Mouse (Mus musculus) heart, postnatal 14 days (tissue): ENCODE results near the gene Pex5l. TPM values are rescaled to one million over a fixed set of nuclear protein-coding genes. Genes with fewer than 3 reads are reported as not detected.
A peak's percentile ranks its signal among the peaks of the same experiment; 100 is the strongest.

ENCODE experiments used
- DNase-seq, 2 experiments: peaks; one replicate each; pipeline ENCODE4 v3.0.0; 2021 to 2022
- intact Hi-C: fragments of 180-260 bp; cut with DNase I; formaldehyde crosslinking; loops from one replicate; pipeline ENCODE4 v1.15.1; 2025
- total RNA-seq, 2 experiments: library from RNA; stranded (reverse); gene quantifications; 2 replicates each; pipeline ENCODE4 v1.2.3; 2021

The Pex5l gene
- total RNA-seq, 2 experiments from 2014 or later, result 0.56 to 0.60 TPM

DNA sequence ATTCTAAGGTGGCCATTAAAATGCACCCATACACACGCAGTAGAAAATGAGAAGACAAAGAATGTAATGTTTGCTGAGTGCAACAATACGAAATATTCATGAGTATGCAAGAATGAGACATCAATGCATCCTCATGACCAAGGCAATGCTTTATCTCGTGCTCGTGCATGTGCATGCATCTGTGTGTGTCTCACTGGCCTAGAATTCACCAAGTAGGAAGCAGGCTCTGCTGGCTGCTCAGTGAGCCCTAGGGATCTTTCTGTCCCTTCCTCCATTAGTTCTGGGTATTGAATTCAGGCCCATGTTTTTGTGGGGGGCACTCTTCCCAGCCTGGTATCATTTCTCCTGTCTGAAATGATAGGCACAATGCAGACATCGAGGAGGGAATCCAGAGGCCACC lies 74.9 kb downstream of the Pex5l start:
- intact Hi-C loops, result no loop called here
- no peak for DNase-seq

- intact Hi-C loops, result no loop called here
- no peak for DNase-seq
Measured at GRCm38 (mm10) chr3:33063590-33063989, 79.5 kb downstream of the Pex5l start.

- no peak for DNase-seq
- intact Hi-C loops, result no loop called here
Measured at GRCm38 (mm10) chr3:33061428-33061827, 81.6 kb downstream of the Pex5l start.

DNA sequence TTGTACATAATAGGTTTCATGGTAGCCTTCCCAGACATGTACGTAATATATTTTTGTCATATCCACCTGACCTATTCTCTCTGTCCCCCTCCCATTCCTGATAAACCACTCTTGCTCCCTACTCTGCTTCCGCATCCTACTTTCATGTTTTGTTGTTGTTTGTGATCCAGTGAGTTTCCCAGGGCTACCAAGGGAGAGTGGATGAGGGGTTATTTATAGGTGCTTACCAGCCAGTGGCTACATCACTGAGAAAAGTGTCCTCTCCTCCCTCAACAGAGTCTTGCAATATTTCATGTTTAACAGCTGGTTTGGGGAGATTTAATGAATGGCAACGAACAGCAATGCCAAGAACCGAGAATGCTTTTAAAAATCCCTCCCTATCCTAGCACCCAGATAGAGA lies 82.0 kb downstream of the Pex5l start:
- intact Hi-C loops, result no loop called here
- no peak for DNase-seq

- intact Hi-C loops, result no loop called here
- no peak for DNase-seq
Measured at GRCm38 (mm10) chr3:33060343-33060937, 82.6 kb downstream of the Pex5l start.

- no peak for DNase-seq
- intact Hi-C loops, result no loop called here
Measured at GRCm38 (mm10) chr3:33048304-33048703, 94.7 kb downstream of the Pex5l start.

DNA sequence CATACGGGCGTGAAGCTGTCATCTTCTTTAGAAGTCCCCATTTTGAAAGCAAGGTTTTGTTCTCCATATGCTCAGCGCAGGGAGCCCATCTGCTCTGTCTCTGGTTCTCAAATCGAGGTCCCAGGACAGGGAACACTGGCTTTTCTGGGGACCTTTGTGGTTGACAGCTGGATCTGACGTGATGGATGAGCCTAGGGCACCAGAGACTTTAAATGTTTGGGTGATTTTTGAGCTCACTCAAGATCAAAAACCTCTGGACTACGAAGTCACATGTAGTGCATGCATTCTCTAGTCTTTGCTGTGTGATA lies 98.3 kb downstream of the Pex5l start:
- no peak for DNase-seq
- intact Hi-C loops, result loop anchor here (5.0 kb wide), 1 partner anchor 748 kb away; no protein-coding TSS in a partner anchor

DNA sequence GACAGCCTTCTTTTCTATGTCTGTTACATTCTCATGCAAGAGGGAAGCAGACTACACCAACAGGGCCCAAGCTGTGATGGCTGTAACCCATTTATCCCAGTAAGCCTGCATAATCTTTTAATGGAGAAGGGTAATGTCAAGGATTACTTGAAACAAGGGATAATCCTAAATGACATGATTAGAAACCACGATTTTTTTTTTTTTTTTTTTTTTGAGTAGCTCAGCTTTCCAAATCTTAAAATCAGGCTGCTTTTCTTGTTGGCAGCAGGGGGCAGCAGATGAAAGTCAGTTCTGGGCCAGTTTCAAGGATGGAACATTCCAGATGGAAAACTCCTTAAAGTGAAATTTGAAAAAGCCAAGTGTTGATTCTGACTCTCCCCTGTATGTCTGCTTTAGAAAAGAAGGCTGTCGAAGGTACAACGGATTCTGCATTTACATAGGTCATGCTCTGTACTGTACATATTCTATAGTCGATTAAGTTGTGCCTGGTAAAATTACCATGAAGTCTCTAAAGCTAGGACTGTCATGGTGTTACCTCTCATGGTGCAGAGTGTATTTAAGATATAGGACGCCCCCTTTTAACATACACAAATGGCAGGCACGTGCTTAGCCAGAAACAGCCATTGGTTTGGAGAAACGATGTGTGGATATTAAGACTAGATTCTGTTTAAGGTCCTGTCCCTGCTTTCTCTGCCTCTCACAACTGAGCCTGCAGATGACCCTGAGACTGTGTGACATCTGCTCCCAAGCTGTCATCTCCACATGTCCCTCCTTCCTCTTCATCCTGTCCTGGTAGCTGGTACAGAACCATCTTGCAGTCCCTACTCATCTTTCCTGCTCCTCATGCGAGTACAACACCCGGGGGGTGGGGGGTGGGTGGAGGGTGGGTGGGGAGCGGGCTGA lies 98.9 kb downstream of the Pex5l start:
- intact Hi-C loops, result loop anchor here (5.0 kb wide), 1 partner anchor 748 kb away; no protein-coding TSS in a partner anchor

DNA sequence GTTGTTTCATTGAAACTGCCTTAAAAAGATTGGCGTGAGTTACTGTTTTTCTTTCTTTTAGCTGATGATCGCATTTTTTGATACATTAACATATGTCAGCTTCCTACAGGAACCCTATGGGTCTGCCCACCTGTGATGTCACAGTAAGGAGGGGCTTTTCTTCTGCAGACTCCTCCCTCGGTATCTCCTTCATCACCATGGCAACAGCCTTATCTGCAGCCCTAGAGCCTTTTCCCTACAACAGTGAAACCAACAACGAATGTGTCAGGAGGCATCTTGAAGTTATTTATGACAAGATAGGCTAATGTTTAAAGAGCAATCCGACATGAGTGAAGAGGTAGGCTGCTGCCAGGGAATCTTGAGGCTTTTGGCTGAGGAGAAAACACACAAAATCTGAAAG lies 118.5 kb downstream of the Pex5l start:
- no peak for DNase-seq
- intact Hi-C loops, result no loop called here

More for the DNA sequence above, 98.9 kb downstream of the Pex5l start:
- DNase-seq, result peak in 1 of 2 experiments; percentile 3

DNA sequence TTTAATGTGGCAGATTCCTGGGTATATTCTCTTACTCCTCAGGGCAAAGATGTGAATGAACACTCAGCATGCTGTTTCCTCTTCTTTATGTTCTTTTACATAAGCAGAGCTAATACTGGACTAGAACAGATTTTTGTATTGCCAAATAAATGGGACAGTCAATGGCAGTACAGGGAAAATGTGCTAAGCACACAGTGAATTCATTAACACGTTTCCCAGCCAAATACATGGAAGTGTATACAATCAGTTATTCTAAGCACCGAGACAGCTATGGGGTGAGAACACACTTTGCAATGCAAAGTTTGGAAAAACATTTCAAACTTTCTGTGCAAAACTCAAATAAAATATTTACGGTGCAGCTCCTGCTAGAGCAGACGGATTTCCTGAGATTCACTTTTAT lies 139.1 kb downstream of the Pex5l start:
- intact Hi-C loops, result no loop called here

DNA sequence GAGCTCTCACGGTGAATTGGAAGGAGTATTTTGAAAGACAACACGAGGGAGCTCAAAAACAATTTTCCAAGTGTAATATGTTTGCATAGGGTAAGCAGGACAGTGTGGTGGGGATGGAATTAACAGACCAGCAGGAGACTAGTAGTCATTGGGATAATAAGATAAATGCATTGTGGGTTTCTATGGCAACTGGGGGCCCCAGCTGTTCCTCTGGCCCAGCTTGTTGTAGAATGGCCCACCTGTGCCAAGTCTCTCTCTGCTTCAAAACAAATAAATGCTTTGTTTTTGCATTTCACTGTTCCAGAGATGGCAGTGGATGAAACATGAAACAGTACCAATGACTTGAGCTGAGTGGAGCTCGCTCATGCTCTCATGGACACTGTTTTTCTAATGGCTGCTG lies 141.3 kb downstream of the Pex5l start:
- DNase-seq, result no peak
- intact Hi-C loops, result no loop called here

More for the DNA sequence above, 139.1 kb downstream of the Pex5l start:
- no peak for DNase-seq

DNA sequence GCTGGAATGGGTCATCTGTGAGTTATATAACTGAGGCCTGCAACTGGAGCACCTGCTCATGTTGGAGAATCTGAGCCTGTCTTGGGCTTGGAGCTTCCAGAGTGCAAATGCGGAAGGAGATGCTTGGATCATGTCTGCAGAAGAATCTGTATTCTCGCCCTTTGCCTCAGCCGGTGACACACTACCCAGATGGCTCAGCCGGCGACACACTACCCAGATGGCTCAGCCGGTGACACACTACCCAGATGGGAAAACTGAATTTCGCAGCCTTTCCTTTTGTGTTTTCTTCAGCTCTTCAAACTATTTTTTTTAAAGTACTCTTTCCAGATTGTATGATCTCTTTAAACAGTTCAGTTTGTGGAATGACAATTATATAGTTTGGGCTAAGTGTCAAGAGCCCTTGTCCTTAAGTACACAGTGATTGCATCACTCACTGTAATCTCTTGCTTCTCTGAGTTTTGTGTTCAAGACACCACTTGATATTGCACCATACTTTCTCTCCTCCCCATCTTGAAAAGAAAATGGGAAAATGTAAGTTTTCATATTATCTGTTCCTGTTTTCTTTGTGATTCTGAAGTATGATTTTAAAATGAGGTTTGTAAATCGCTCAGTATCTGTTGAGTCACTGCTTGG lies 142.5 kb downstream of the Pex5l start:
- DNase-seq, result no peak
- intact Hi-C loops, result no loop called here

DNA sequence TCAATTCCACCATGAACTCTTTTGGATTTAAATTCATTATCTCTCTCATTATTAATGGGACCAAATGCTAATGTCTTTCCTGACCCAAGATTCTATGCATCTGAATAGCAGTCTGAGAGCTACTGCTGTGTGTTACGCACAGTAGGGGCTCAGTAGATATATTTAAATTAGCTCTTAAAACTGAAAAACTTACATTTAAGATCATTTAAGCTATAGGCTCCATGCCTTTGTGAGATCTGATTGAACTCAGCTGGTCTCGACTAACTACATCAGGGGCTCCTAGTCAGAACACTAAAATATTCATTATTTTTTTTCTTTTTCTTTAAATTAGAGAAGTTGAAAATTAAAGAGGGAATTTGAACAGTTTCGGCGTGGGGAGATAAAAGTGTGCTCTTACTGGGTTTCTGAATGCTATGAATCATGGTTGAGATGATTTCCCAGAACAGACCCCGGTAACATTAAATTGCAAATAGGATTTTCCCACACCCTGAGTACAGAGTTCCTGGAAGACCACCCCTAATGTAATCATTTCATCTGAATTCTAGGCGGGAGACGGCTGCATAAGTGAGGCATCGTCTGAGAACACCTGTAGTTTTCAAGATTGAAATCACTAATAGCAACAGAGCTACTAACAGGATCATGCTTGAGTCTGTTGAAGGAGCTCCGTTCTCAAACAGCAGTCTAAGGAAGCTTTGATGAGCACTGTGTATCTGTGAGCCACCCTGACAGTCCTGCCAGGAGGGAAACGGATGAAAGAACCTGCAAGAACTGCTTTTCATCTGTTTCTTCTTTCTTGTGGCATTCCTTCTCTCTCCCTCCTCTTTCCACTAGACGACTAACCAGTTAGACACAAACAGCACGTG lies 151.1 kb downstream of the Pex5l start:
- intact Hi-C loops, result no loop called here
- no peak for DNase-seq

- DNase-seq, result no peak
- intact Hi-C loops, result no loop called here
Measured at GRCm38 (mm10) chr3:32987806-32988205, 155.2 kb downstream of the Pex5l start.

- DNase-seq, result no peak
- intact Hi-C loops, result no loop called here
Measured at GRCm38 (mm10) chr3:32985141-32985540, 157.9 kb downstream of the Pex5l start.

DNA sequence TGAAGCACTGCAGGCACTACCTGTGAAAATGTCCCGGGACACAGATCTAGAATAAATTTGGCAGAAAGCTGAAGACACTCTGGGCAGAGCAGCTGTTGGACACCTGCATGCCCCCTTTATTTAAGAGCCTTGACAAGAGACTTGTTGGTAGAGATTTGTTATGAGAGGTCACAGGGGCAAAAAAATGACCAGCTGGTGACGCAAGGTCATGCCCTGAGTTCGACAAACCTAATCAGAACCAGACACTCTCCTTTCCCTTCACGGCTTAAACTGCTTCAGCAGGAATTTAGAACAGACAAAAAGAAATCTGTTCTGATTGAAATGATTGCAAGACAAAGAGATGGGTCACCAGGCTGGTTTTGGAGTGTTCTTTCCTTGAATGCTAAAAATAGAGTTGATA lies 163.1 kb downstream of the Pex5l start:
- no peak for DNase-seq
- intact Hi-C loops, result no loop called here

DNA sequence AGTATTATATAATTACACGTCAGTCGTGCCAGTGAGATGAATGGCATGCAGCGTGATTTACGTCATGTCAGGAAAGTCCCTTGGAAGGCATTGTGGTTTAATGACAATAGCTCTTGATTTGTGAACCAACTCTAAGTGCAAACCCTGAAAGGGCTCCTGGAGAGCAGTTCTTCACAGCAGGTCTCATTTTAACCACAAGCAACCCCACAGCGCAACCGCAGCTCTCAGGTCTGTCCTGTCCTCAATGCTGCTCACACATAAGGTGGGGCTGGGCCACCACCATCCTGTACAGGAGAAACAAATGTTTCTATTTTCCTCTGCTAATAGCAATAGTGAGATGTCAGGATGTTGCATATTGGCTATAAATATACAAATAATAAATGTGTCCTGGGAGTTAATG lies 163.8 kb downstream of the Pex5l start:
- intact Hi-C loops, result no loop called here
- DNase-seq, result no peak

DNA sequence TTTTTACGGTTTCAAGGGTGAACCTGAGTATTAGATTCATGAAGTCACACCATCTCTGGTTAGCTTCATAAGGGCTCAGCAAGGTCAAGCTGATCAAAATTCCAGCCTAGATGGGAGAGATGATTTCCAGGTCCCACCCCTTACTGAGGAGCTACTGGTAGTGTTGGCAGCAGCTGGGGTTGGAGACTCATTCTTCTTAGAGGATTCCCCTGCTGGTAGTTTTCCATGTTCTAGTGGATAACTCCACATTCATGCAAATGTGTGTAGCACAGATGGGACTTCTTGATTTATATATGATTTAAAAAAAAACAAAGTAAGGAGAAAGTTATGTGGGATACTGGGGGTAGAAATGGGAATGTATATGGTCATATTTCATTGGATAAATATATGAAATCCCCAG lies 172.8 kb downstream of the Pex5l start:
- DNase-seq, result no peak
- intact Hi-C loops, result no loop called here

GRCm38 (mm10) chr3:32968671-32969425 lies 174.2 kb downstream of the Pex5l start:
- intact Hi-C loops, result no loop called here
- no peak for DNase-seq

DNA sequence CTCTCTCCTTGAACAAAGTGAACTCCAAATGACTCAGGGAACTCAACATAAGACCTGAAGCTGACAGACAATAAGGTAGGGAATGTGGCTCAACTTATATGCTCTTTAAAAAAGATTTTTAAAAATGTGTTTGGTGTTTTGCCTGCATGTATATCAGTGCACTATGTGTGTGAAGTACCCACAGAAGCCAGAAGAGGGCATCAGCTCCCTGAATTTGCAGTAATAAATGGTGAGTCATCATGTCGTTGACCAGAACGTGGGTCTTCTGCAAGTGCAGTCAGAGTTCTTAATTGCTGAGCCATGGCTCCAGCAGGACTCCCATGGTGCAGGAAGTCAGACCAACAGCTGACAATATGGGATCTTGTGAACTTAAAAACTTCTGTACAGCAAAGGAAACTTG lies 177.5 kb downstream of the Pex5l start:
- intact Hi-C loops, result no loop called here
- peak in 1 of 2 experiments; percentile 6 for DNase-seq
